Mouse (Mus musculus) brain, embryonic 14.5 days (tissue): ENCODE results near the gene Stk11.

Experiments used
- CTCF ChIP-seq: fragments of 200-500 bp; IDR thresholded peaks from 2 replicates; pipeline ENCODE4 v1.5.1; 2012; ENCODE audit warnings: inconsistent platforms, mild to moderate bottlenecking, moderate library complexity, borderline replicate concordance; ENCODE audit not compliant: insufficient read depth, insufficient read length; ENCODE audit errors: extremely low read depth
- POLR2A ChIP-seq: fragments of 200-500 bp; IDR thresholded peaks from 2 replicates; pipeline ENCODE4 v1.6.1; 2012; ENCODE audit warnings: mild to moderate bottlenecking, inconsistent platforms, borderline replicate concordance; ENCODE audit not compliant: poor library complexity, insufficient read depth, insufficient read length, severe bottlenecking; ENCODE audit errors: extremely low read depth

GRCm38 (mm10) chr10:80140666-80141035 is 25.0 kb downstream of the Stk11 start, which contains the start of gene Cbarp:
- TF ChIP-seq CTCF (no peak), POLR2A (no peak)
